Mouse (Mus musculus) spleen, adult 2 months (tissue): ENCODE measurements around the gene Dusp23.

Experiments
- CTCF ChIP-seq: fragments of 200-500 bp; IDR thresholded peaks from 2 replicates; pipeline ENCODE4 v1.5.1; 2011; ENCODE audit warnings: mild to moderate bottlenecking, inconsistent platforms; ENCODE audit not compliant: insufficient read depth, insufficient read length, insufficient replicate concordance; ENCODE audit errors: extremely low read depth
- POLR2A ChIP-seq: fragments of 200-500 bp; IDR thresholded peaks from 2 replicates; pipeline ENCODE4 v1.6.1; 2011; ENCODE audit warnings: low read depth, low read length, inconsistent platforms

- no peak for TF ChIP-seq POLR2A
- TF ChIP-seq CTCF: no peak
These were observed 2.5 kb upstream of the Dusp23 start for GRCm38 (mm10) chr1:172635258-172635657.
